Mouse (Mus musculus) olfactory bulb, adult 2 months (tissue): ENCODE data around the gene Gatm.

Source experiments
- CTCF ChIP-seq: fragments of 200-500 bp; IDR thresholded peaks from 2 replicates; pipeline ENCODE4 v1.5.1; 2012; ENCODE audit warnings: low read depth, mild to moderate bottlenecking, low read length, moderate library complexity; ENCODE audit not compliant: insufficient read depth
- POLR2A ChIP-seq: fragments of 200-500 bp; IDR thresholded peaks from 2 replicates; pipeline ENCODE4 v1.6.1; 2012; ENCODE audit warnings: mild to moderate bottlenecking, low read depth, low read length, moderate library complexity; ENCODE audit not compliant: insufficient read depth

GRCm38 (mm10) chr2:122659825-122660224 is 48.7 kb upstream of the Gatm start:
- TF ChIP-seq CTCF (no peak), POLR2A (no peak)
